Mouse (Mus musculus) gastrocnemius, adult 2 months (tissue): Measurements from ENCODE around the gene BC004004. TPM values are rescaled to one million over a fixed set of nuclear protein-coding genes. Genes with fewer than 3 reads are reported as not detected.
"Not testable (repeated sequence)": the region's sequence is repeated elsewhere in the genome, so short reads cannot be mapped to it uniquely, and the experiment has no call there.

ENCODE experiments used
- DNase-seq: peaks from one replicate; pipeline ENCODE4 v3.0.0; 2022
- H3K27ac ChIP-seq: fragments of 200-600 bp; 2 replicates; pipeline ENCODE4 v1.8.1; 2022; ENCODE audit warnings: mild to moderate bottlenecking
- H3K4me3 ChIP-seq: fragments of 200-600 bp; 2 replicates; pipeline ENCODE4 v1.8.1; 2022; ENCODE audit warnings: mild to moderate bottlenecking, moderate library complexity
- CTCF ChIP-seq: fragments of 200-600 bp; IDR thresholded peaks from 2 replicates; pipeline ENCODE4 v1.8.1; 2022; ENCODE audit warnings: antibody characterized with exemption, mild to moderate bottlenecking, moderate library complexity
- intact Hi-C: fragments of 180-260 bp; cut with DNase I; formaldehyde crosslinking; loops from one replicate; pipeline ENCODE4 v1.15.1; 2025
- total RNA-seq, 2 experiments: library from RNA; stranded (reverse); gene quantifications; 2 replicates each; pipeline ENCODE4 v1.2.3; 2021

The BC004004 gene
- total RNA-seq, 2 experiments from 2014 or later: 110 to 121 TPM

- peak overlapping the region; percentile 77 for H3K27ac ChIP-seq
Observed at GRCm38 (mm10) chr17:29305871-29306270, 37.3 kb downstream of the BC004004 start.

DNA sequence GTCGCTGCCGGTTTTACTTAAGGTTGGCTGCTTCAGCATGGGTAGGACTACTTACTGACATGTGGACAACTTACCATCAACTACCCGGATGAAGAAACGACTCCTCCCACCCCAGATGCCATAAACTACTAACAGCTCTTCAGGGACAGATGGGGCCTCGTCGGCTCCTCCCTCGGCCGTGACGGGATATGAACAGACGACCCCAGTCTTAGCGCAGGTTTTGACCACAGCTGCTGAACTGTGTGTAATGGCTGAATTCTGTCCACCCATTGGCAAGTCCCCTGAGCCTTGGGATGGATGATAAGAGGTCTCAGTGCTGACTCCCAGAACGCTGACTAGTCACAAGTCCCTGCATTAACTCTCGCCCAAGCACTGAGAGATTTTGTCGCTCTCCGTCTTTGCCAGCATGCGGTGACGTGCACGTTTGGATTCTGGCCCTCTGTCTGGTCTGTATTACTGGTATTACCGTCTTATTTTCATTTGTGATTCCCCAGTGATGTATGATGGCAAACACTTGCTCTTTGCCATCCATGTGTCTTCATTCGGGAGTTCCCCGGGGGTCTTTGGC is 41.6 kb downstream of the BC004004 start:
- intact Hi-C loops: no loop called here
- peak; percentile 65 for DNase-seq

More at GRCm38 (mm10) chr17:29305871-29306270, 37.3 kb downstream of the BC004004 start:
- no peak for DNase-seq
- intact Hi-C loops: no loop called here
- no peak overlapping the region for H3K4me3 ChIP-seq
- TF ChIP-seq CTCF: no peak

GRCm38 (mm10) chr17:29311602-29312001 is 43.0 kb downstream of the BC004004 start:
- no peak overlapping the region for H3K4me3 ChIP-seq
- intact Hi-C loops: no loop called here
- no peak for TF ChIP-seq CTCF
- H3K27ac ChIP-seq: no peak overlapping the region
- DNase-seq: no peak

More for the DNA sequence above, 41.6 kb downstream of the BC004004 start:
- no peak for TF ChIP-seq CTCF
- no peak overlapping the region for H3K4me3 ChIP-seq
- H3K27ac ChIP-seq: peak overlapping the region; percentile 20; the same call in 1 of the 2 replicates

GRCm38 (mm10) chr17:29312082-29312481 is 43.5 kb downstream of the BC004004 start:
- Histone ChIP-seq H3K4me3 (no peak overlapping the region), H3K27ac (no peak overlapping the region)
- peak; percentile 8 for DNase-seq
- TF ChIP-seq CTCF: no peak
- intact Hi-C loops: no loop called here

DNA sequence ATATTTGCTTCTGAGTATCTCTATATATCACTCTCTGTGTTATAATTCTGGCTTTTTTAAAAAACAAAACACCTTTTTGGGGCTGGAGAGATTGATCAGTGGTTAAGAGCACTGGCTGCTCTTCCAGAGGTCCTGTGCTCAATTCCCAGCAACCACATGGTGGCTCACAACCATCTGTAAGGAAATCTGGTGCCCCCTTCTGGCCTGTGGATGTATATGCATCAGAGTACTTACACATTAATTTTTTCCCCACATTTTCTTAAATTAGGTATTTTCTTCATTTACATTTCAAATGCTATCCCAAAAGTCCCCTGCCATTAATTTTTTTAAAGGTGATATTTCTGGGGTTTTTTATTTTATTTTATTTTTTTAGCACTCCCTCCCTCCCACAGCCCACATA is 44.7 kb downstream of the BC004004 start:
- intact Hi-C loops: no loop called here
- no peak overlapping the region for H3K27ac ChIP-seq
- no peak overlapping the region for H3K4me3 ChIP-seq
- DNase-seq: no peak
- peak; percentile 47 for TF ChIP-seq CTCF

DNA sequence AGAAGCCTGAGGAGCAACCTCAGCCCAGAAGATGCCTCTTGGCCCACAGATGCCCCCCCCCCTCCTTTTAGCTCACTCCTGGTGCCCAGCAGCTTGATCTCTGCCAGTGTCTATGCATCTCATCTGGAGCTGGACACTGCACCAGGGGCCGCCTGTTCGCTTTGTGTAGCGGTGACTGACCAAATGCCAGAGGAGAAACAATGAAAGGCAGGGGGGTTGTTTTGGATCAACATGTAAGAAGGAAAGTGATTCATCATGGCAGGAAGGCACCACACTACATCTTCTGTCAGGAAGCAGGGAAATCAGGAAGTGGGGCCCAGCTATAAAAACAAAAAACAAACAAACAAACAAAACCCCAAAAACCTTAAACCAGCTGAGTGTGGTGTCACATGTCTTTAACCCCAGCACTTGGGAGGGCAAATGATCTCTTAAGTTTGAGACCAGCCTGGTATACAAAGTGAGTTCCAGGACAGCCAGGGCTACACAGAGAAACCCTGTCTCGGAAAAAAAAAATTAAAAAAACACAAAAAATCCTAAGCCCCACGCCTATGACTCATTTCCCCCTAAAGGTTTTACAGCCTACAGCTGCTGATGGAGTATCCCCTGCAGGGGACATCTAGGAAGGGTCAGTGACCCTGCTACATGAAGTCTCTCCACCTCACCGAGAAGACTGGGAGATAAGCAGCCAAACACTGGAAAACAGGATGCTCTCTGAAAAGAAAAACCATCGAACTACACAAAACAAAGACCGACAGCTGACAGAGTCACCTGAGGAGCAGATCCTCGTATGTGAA is 47.3 kb downstream of the BC004004 start:
- TF ChIP-seq CTCF: no peak

DNA sequence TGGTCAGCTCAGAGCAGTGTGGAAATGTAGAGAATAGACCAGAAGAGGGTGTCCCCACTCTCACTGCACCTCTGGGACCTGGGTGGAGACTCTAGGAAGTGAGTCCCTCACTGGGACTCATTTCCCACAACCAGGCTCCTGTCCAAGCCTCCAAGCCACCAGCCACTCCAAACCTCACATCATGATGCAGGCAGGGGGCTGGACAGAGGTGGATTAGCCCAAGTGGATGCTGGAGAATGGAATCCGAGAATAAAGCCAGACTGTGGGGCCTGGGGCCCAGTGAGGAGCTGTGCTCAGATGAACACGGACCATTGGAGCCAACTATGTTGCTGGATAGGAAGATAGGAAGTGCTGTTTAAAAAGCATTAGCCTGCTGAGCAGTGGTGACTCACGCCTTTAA is 48.3 kb downstream of the BC004004 start:
- no peak overlapping the region for H3K4me3 ChIP-seq
- H3K27ac ChIP-seq: peak overlapping the region; percentile 64
- intact Hi-C loops: no loop called here
- no peak for TF ChIP-seq CTCF
- DNase-seq: no peak

More for the DNA sequence above, 47.3 kb downstream of the BC004004 start:
- Histone ChIP-seq H3K4me3 (no peak overlapping the region), H3K27ac (peak overlapping the region; percentile 64)
- DNase-seq: no peak
- intact Hi-C loops: no loop called here

GRCm38 (mm10) chr17:29317380-29317779 is 48.8 kb downstream of the BC004004 start, which contains the start of gene Pi16:
Gene Pi16, plus strand, starts transcription at chr17:29317680.
- peak within 1 kb of the TSS; percentile 68 for H3K27ac ChIP-seq
- DNase-seq, intact Hi-C loops, H3K4me3 ChIP-seq: not testable (repeated sequence)

DNA sequence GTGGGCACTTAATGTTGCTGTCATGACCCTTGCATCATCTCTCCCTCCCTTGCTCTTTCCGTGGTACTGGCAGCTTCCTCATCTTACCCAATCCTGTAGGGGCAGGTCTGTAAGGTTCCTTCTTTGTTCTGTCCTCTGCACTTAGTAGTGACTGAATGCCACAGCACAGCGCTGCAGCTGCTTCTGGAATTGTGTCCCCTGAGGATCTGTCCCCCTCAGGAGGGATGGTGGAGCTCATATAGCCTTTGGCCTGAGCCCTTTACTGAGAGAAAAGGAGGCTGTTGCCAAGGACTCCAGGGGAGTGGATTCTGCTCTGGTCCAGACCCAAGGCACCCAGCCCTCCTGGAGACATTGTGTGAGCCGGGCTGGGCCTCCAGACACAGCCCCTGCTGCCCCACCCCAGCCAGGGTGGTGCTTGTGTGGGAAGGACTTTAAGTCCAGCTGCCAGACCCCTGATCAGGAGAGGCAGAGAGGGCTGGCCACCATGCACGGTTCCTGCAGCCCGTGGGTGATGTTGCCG is 50.2 kb downstream of the BC004004 start:
- DNase-seq: peak; percentile 69
- intact Hi-C loops: no loop called here
- Histone ChIP-seq H3K27ac (peak overlapping the region; percentile 68), H3K4me3 (peak overlapping the region; percentile 60)
- no peak for TF ChIP-seq CTCF

DNA sequence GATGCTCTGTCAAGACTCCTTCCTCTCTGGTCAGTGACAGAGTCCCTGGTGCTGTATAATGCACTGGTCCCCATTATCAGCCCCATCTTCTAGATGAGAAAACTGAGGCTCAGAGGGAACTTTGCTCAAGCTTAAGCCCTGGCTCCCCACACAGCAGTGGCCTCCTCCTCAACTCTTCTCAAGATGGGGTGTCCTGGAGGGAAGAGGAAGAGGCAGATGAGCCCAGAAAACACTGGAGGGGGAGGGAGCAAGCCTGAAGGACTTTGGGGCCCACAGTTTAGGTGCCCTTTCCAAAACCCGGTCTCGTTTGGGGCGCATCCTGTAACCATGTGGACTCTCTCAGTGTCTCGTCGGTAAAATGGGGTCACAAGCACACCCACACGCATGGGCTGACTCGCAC is 50.9 kb downstream of the BC004004 start:
- intact Hi-C loops: no loop called here
- no peak for TF ChIP-seq CTCF
- peak overlapping the region; percentile 68 for H3K27ac ChIP-seq
- peak overlapping the region; percentile 60 for H3K4me3 ChIP-seq
- no peak for DNase-seq

DNA sequence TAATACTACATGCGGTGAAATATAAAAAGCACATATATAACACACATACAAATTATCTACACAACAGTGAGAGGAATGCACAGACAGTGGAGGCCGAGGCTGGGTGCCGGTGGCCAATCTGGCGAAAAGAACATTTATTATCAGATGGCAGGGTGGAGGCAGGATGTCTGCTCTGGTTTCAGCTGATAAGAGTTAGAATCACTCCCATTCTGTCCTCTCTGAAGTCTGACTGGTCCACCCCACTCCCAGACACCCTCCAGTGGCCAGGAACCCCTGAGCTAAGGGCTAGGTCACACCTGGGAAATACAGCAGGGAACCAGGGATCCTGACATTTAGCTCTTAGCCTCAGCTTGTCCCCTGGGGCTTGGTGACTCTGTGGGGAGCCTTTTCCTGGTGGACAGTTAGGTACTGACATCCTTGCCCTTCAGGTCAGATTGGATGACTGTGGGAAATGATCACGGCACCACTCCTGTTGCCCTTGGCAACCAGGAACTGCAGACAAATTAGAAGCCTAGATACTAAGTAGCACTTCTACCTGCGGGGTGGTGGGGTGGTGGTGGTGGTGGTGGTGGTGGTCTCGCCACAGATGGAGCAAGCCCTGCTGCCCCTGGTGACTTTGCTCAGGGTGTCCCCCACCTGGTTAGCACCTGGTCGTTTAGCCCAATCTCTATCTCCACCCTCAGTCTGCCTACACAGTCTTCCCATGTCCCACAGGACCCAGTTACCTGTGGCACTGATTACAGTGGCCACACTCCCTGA is 51.5 kb downstream of the BC004004 start:
- DNase-seq: no peak
- intact Hi-C loops: no loop called here
- H3K27ac ChIP-seq: peak overlapping the region; percentile 68
- no peak for TF ChIP-seq CTCF
- H3K4me3 ChIP-seq: peak overlapping the region; percentile 60

GRCm38 (mm10) chr17:29321765-29322602 is 53.4 kb downstream of the BC004004 start:
- TF ChIP-seq CTCF: no peak
- intact Hi-C loops: no loop called here

More at GRCm38 (mm10) chr17:29321765-29322602, 53.4 kb downstream of the BC004004 start:
- no peak overlapping the region for H3K27ac ChIP-seq
- H3K4me3 ChIP-seq: peak overlapping the region; percentile 60
- DNase-seq: no peak
